Mouse (Mus musculus): ENCODE results near the gene Gnaq.

GRCm38 (mm10) chr19:16260973-16261372 lies 128.3 kb downstream of the Gnaq start:
- TF ChIP-seq GATA1 (IDR thresholded peaks at IDR 0.05; ENCODE audit: borderline replicate concordance, low read length) (no peak), FLI1 (IDR thresholded peaks at IDR 0.05; ENCODE audit: low read length) (no peak)
